Mouse (Mus musculus): ENCODE data around the gene Atrip.

Atrip gene

DNA sequence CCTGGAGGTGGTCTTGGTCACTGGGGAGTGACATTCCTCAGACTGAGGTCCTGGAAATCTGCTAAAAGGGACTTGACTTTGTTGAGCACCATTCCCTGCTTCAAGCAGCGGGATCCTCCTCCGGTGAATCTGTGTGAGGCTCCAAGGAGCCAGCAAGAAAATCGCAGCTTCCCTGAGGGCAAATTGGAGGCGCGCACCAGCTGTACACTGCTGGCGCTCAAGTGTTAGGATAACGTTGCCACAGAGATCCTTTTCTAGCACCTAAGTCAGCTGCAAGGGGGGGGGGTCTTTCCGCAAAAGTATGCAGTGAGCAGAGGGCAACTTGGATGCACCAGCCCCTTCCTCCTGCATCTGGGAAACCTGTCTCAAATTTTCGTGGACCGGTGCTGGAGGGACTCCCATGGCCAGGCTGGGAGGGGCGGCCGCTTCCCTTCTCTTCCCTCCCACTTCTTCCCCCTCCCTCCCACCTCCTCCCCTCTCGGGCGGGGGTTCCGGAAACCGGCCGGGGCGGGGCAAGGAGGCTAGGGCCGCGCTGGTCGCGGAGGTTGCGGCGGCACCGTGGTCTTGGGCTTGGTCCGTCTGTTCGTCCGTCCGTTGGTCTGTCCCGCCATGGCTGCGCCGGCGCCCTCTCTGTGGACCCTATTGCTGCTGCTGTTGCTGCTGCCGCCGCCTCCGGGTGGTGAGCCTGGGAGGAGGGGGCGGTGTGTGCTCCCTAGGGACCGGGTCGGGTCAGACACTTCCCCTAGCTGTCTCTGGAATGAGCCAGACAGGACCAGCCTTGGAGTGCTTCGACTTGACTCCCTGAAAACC, 35.6 kb downstream of the Atrip start, which contains the start of gene Shisa5:
Gene Shisa5, plus strand, starts transcription at position 480 of the 810 bp plus-strand sequence.
- peak in 1 of 2 experiments; percentile 58 for DNase-seq (ENCODE audit: low spot score in 2 of 2)

- DNase-seq (ENCODE audit: low spot score in 2 of 2), result no peak
These were observed 41.5 kb downstream of the Atrip start for GRCm38 (mm10) chr9:109032435-109032834.

GRCm38 (mm10) chr9:109031686-109032085, 42.2 kb downstream of the Atrip start:
- DNase-seq (ENCODE audit: low spot score in 2 of 2), result peak in 1 of 2 experiments; percentile 18

- DNase-seq (ENCODE audit: low spot score in 2 of 2), result no peak
These were observed 42.9 kb downstream of the Atrip start for GRCm38 (mm10) chr9:109031001-109031400.

DNA sequence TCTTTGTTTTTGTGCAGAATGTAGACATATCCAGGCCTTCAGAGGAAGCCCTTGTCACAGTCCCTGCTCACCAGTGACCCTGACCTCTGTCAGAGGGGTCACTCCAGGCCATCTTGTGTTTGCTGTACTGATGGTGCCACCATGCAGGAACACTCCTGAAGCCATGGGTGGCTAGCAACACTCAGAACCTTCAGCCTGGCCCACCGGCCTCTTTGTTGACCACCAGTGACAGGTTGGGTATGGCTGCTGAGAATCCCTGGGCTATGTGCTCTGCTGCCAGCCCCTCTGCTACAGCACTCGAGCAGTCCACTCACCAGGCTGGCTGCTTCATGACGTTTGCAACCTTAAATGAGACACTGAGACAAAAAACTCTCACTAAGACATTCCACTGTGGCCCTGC, 43.6 kb downstream of the Atrip start:
- DNase-seq (ENCODE audit: low spot score in 2 of 2), result peak in 1 of 2 experiments; percentile 19

DNA sequence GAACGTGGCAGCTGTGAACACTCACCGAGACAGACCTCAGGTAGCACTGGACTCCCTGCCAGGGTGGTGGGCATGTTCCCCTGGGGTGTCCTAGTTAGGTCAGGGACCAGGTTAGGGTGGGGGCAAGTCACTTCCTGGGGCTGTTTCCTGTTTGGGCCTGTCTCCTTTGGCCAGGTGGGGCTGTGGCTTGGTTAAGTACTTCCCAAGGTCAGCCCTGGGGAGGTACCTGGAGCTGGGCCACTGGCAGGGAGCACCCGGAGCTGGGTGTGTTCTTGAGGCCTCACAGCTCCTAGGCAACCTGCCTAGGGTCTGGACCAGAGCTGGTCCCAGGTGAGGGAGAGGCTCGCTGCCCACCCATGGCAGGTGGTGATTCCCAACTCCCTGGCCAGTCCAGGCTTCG, 45.0 kb downstream of the Atrip start:
- DNase-seq (ENCODE audit: low spot score in 2 of 2), result peak in 1 of 2 experiments; percentile 22

- DNase-seq (ENCODE audit: low spot score in 2 of 2), result no peak
These were observed 45.5 kb downstream of the Atrip start for GRCm38 (mm10) chr9:109028421-109028820.

GRCm38 (mm10) chr9:109027521-109027920, 46.4 kb downstream of the Atrip start:
- peak in 1 of 2 experiments; percentile 31 for DNase-seq (ENCODE audit: low spot score in 2 of 2)

DNA sequence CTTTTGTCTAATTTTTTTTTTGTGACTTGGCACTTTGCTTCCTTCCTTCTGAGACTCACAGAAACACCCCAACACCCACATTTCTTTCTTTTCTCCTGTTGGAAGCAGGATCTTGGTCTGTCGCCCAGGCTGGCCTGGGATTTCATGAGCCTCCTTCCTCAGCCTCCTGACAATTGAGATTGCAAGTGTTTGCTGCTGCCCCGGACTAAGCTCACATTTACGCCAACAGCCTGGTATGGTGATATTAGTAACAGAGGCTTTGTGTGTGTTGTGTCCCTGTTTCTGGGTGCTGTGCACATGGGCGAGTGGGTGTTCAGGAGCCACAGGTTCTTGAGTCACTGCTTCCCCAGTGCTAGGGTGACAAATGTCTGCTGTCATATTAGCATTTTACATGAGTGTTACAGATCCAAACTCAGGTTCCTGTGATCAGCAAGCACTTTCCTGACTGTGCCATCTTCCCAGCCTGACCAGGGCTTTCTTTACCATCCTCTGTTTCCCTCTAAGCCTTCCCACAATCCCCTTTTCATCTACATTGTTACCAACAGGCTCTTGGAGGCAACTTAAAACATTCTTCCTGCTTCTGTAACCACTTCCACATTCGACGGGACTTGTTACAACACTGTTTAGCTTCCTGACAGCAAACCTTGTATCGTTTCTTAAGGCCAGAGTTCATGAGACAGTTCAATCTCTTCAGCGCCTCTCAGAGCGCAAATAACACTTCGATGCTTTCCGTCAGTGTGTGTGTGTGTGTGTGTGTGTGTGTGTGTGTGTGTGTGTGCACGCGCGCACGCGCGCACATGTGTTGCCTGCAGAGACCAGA, 50.8 kb downstream of the Atrip start:
- peak; percentile 62 to 63 for DNase-seq (ENCODE audit: low spot score in 2 of 2)

- DNase-seq (ENCODE audit: low spot score in 2 of 2), result peak in 1 of 2 experiments; percentile 18
These were observed 52.5 kb downstream of the Atrip start for GRCm38 (mm10) chr9:109021428-109021827.

GRCm38 (mm10) chr9:109016973-109017604, 56.8 kb downstream of the Atrip start:
- peak in 1 of 2 experiments; percentile 19 for DNase-seq (ENCODE audit: low spot score in 2 of 2)

GRCm38 (mm10) chr9:109015397-109015796, 58.5 kb downstream of the Atrip start:
- peak in 1 of 2 experiments; percentile 9 for DNase-seq (ENCODE audit: low spot score in 2 of 2)

DNA sequence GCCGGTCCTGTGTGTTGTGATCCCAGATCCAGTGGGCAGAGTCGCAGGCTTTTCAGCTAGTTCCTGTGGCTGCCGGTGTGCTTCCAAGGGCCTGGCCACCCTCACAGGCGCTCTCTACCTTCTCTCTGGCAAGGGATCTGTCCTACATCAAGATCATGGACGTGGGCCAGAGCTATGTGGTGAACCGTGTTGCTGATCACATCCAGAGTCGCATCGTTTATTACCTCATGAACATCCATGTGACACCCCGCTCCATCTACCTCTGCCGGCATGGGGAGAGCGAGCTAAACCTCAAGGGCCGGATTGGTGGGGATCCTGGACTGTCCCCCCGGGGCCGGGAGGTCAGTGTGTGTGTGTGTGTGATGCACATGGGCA, 63.6 kb downstream of the Atrip start:
- no peak for DNase-seq (ENCODE audit: low spot score in 2 of 2)

DNA sequence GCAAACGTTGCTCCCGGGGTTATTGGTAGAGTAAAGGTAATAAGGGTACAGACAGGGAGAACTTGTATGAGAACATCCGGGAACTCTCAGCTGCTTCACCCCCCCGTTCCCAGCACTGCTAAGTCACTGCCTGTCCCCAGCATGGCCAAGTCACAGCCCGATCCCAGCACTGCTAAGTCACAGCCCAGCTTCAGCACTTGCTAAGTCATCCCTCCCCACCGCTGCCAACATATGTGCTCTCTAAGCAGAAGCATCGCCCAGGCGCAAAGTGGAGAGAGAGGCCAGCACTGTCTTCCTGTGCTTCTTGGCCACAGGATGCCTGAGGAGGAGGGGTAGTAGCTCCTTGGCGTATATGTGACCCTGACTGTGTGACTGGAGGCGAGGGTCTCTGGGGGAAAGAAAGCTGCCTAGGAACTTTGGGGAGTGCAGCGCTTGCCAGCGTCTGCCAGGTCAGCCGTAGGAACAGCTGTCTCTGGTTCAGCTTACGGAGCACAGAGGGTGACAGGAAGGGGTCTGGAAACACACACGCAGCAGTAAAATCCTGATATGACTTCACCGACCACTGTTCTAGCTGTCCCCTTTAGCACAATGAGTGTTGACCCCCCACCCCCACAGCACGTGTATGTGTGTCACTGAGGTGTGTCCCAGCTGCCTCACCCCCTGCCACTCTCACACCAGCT, 64.1 kb downstream of the Atrip start:
- no peak for DNase-seq (ENCODE audit: low spot score in 2 of 2)

DNA sequence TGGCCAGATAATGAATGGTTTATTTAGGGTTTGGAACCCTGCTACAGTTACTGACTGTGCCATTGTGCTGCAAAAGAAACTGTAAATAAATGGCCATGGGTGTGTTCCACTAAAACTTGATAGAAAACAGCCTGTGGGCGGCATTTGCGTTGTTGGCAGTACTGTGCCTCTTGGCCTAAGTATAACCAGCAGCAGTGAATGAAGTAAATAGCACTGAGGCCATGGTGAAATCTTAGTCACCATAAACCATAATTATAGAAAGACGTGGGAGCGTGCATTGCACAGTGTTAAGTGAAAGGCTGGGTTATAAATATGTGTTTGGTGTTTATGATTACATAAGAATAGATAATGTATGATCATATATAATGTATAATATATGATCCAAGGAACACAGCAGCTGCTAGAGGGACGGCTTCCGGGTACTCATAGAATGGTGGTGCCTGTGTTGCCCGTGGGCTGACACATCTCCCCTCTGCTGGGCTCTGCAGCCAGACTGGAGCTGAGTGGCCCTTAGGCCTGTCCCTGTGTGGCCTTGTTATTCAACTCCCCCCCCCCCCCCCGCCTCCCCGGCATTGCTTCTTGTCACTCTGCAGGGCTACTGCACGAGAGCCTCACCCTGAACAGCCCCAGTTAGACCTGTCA, 64.8 kb downstream of the Atrip start:
- DNase-seq (ENCODE audit: low spot score in 2 of 2), result peak in 1 of 2 experiments; percentile 58

GRCm38 (mm10) chr9:109008081-109008480, 65.8 kb downstream of the Atrip start:
- DNase-seq (ENCODE audit: low spot score in 2 of 2), result no peak

Data from right cerebral cortex, postnatal 10 days (tissue).